In the genomic region with DNA sequence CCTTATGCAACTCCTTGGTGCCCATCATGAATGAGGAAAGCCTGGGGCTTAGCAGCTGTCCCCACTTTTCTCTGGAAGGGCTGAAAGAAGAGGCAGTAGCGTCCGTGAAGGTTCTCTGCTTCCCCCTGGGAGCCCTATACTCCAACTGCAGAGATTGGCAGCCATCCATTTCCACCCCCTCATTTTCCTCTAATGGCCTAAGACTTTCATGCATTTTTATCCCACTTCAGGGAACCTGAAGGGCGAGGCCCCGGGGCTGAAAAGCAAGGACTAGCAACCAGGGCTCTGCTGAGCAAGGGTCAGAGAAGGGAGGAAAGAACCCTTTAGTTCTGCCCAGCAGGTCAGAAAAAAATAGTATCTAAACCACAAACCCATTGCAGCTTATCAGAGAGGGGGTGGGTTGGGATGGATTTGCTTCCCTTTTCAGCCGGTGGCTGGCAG, we compare ENCODE assay signal across 7 mouse cellular contexts. TPM values are rescaled to one million over a fixed set of nuclear protein-coding genes. Genes with fewer than 3 reads are reported as not detected.
A peak's percentile ranks its signal among the peaks of the same experiment; 100 is the strongest.
DNase-seq lines count a peak whose midpoint lies in the region; ATAC-seq and TF ChIP-seq lines count a peak whose summit lies in the region.

No protein-coding gene starts in this region.

- H3K27ac ChIP-seq in spleen, adult 2 months (ENCODE audit: insufficient read depth, low read length) = no peak overlapping the region
- peak overlapping the region; percentile 92 for H3K27ac ChIP-seq in forebrain, embryonic 10.5 days
- H3K27ac ChIP-seq in hindbrain, embryonic 14.5 days = no peak overlapping the region
- no peak overlapping the region; the same call in 1 of the 2 replicates for H3K27ac ChIP-seq in limb, embryonic 13.5 days

- 0 out of 2 replicates have a peak overlapping the region, but pooled peaks have one; percentile 11 for H3K4me3 ChIP-seq in spleen, adult 2 months (ENCODE audit: extremely low read depth, insufficient read depth, insufficient read length)
- peak overlapping the region; percentile 75 for H3K4me3 ChIP-seq in forebrain, embryonic 10.5 days
- H3K4me3 ChIP-seq in hindbrain, embryonic 14.5 days (replicated peaks; ENCODE audit: low read length) = peak overlapping the region; percentile 62
- H3K4me3 ChIP-seq in limb, embryonic 13.5 days = peak overlapping the region; percentile 70

- ATAC-seq in hindbrain, embryonic 14.5 days (ENCODE audit: low FRiP score) = no peak
- no peak for ATAC-seq in limb, embryonic 13.5 days (ENCODE audit: low FRiP score, low read depth)

- TF ChIP-seq POLR2A in spleen, adult 2 months (IDR thresholded peaks at IDR 0.05; ENCODE audit: low read depth, low read length) = no peak

- H3K36me3 ChIP-seq in spleen, adult 2 months (ENCODE audit: control insufficient read depth, insufficient read depth, low read length) = no peaks in the 10 kb centered on the region
- H3K36me3 ChIP-seq in forebrain, embryonic 10.5 days (replicated peaks) = peaks cover 37% of the 10 kb centered on the region
- H3K36me3 ChIP-seq in hindbrain, embryonic 14.5 days (replicated peaks; ENCODE audit: control insufficient read depth, insufficient read depth) = peaks cover 20% of the 10 kb centered on the region
- peaks cover 33% of the 10 kb centered on the region for H3K36me3 ChIP-seq in limb, embryonic 13.5 days

- no peak for DNase-seq in spleen, adult 2 months (ENCODE audit: low read depth in 1 of 2, low spot score in 2 of 2)
- no peak for DNase-seq in spleen, adult 18-20 months
- no peak for DNase-seq in forebrain, embryonic 10.5 days (ENCODE audit: extremely low spot score, low spot score)
- peak; percentile 53 for DNase-seq in hindbrain, embryonic 14.5 days (ENCODE audit: low spot score)
- peak; percentile 23 for DNase-seq in skeletal muscle tissue, adult 2 months (ENCODE audit: low read depth, low spot score)
- DNase-seq in adrenal gland, postnatal 4 days (ENCODE audit: low spot score in 2 of 2) = no peak

- peak overlapping the region; percentile 80 for H3K9ac ChIP-seq in hindbrain, embryonic 14.5 days
- H3K9ac ChIP-seq in limb, embryonic 13.5 days = peak overlapping the region; percentile 81

- no peak for TF ChIP-seq CTCF in spleen, adult 2 months (IDR thresholded peaks at IDR 0.05; ENCODE audit: extremely low read depth, insufficient read depth, insufficient read length, insufficient replicate concordance)

- H3K4me1 ChIP-seq in spleen, adult 2 months (ENCODE audit: control insufficient read depth, insufficient read depth, insufficient read length) = peaks cover 14% of the 10 kb centered on the region
- peaks cover 29% of the 10 kb centered on the region for H3K4me1 ChIP-seq in forebrain, embryonic 10.5 days
- peaks cover 23% of the 10 kb centered on the region for H3K4me1 ChIP-seq in hindbrain, embryonic 14.5 days (replicated peaks; ENCODE audit: control insufficient read depth, insufficient read depth, low read length)
- H3K4me1 ChIP-seq in limb, embryonic 13.5 days = peaks cover 29% of the 10 kb centered on the region

- peaks cover 31% of the 10 kb centered on the region for H3K9me3 ChIP-seq in forebrain, embryonic 10.5 days
- H3K9me3 ChIP-seq in hindbrain, embryonic 14.5 days (ENCODE audit: control insufficient read depth, low read length) = 0 out of 2 replicates have a peak, but pooled peaks cover 3% of the 10 kb centered on the region
- H3K9me3 ChIP-seq in limb, embryonic 13.5 days = peaks cover 22% of the 10 kb centered on the region

- peak overlapping the region; percentile 73 for H3K4me2 ChIP-seq in hindbrain, embryonic 14.5 days (replicated peaks)
- peak overlapping the region; percentile 92 for H3K4me2 ChIP-seq in limb, embryonic 13.5 days (replicated peaks)

- no peaks in the 10 kb centered on the region for H3K27me3 ChIP-seq in spleen, adult 2 months (ENCODE audit: control insufficient read depth, insufficient read depth, low read length)
- peaks cover 5% of the 10 kb centered on the region; the same call in 1 of the 2 replicates for H3K27me3 ChIP-seq in forebrain, embryonic 10.5 days (ENCODE audit: poor library complexity, severe bottlenecking)
- H3K27me3 ChIP-seq in hindbrain, embryonic 14.5 days (ENCODE audit: control insufficient read depth, insufficient read depth, low read length) = no peaks in the 10 kb centered on the region
- H3K27me3 ChIP-seq in limb, embryonic 13.5 days = no peaks in the 10 kb centered on the region

- 14% methylated on average over 5 of the region's 5 CpGs for WGBS in spleen, adult 2 months
- WGBS in forebrain, embryonic 10.5 days = 30% methylated on average over 5 of the region's 5 CpGs
- 12% methylated on average over 5 of the region's 5 CpGs for WGBS in hindbrain, embryonic 14.5 days
- 15% methylated on average over 5 of the region's 5 CpGs for WGBS in limb, embryonic 13.5 days

RNA-seq across cellular contexts. Expression of a gene that starts 0.9 kb away (rescaled TPM):
- 22.3 and 31.5 TPM in 2 replicates for polyA plus RNA-seq in spleen, adult 2 months (2012; rRNA removed)
- polyA plus RNA-seq in forebrain, embryonic 10.5 days (2016; fragmentation: Nextera tagmentation; extraction: Ambion mirVana) = 21.2 and 22.6 TPM in 2 replicates
- polyA plus RNA-seq in hindbrain, embryonic 14.5 days (2014; fragmentation: Nextera tagmentation; extraction: Ambion mirVana) = 17.8 and 20.8 TPM in 2 replicates
- polyA plus RNA-seq in limb, embryonic 13.5 days (2015; fragmentation: Nextera tagmentation; extraction: Ambion mirVana) = 26.3 and 26.9 TPM in 2 replicates
- total RNA-seq in adrenal gland, postnatal 4 days (2021) = 10 to 100 TPM; 20.3 to 21.3 TPM

RNA-seq across cellular contexts. Expression of a gene that starts 20.4 kb away (rescaled TPM):
- polyA plus RNA-seq in spleen, adult 2 months (2012; rRNA removed) = 14.0 and 15.9 TPM in 2 replicates
- polyA plus RNA-seq in forebrain, embryonic 10.5 days (2016; fragmentation: Nextera tagmentation; extraction: Ambion mirVana) = 80.8 and 84.0 TPM in 2 replicates
- polyA plus RNA-seq in hindbrain, embryonic 14.5 days (2014; fragmentation: Nextera tagmentation; extraction: Ambion mirVana) = 57.5 and 62.5 TPM in 2 replicates
- 128 and 129 TPM in 2 replicates for polyA plus RNA-seq in limb, embryonic 13.5 days (2015; fragmentation: Nextera tagmentation; extraction: Ambion mirVana)
- 10 to 100 TPM; 69.3 to 76.0 TPM for total RNA-seq in adrenal gland, postnatal 4 days (2021)

Comparison
In these comparisons a context has a peak if more than half of its experiments do, and no peak if none do; other contexts are left out.
1. DNase-seq: peak in hindbrain, embryonic 14.5 days (single experiment) and skeletal muscle tissue, adult 2 months (single experiment); none in spleen, adult 2 months (0 of 2), spleen, adult 18-20 months (0 of 2), forebrain, embryonic 10.5 days (single experiment) and adrenal gland, postnatal 4 days (0 of 2).
2. H3K4me3 ChIP-seq: peak in every context shown above with its lines; median percentile 75 in forebrain, embryonic 10.5 days; 70 in limb, embryonic 13.5 days; 62 in hindbrain, embryonic 14.5 days; 11 in spleen, adult 2 months.